Mouse (Mus musculus) CH12.LX (cell line): ENCODE results near the gene Tln2. TPM values are rescaled to one million over a fixed set of nuclear protein-coding genes. Genes with fewer than 3 reads are reported as not detected.

Experiments
- DNase-seq: peaks from one replicate; pipeline ENCODE4 v3.0.0-alpha.2; 2013; ENCODE audit errors: extremely low read depth
- H3K27ac ChIP-seq: 2 replicates; pipeline ENCODE4 v1.5.1; 2012; ENCODE audit warnings: low read depth, mild to moderate bottlenecking, control low read depth, moderate library complexity; ENCODE audit not compliant: insufficient read depth
- H3K27me3 ChIP-seq: replicated peaks from 2 replicates; pipeline ENCODE3; 2012; ENCODE audit warnings: inconsistent platforms
- H3K36me3 ChIP-seq, 2 experiments: replicated peaks in 1 of 2; 2 replicates each; pipeline versions ENCODE3 to v1.6.1; 2012; ENCODE audit warnings: inconsistent platforms in 1 of 2, low read length in 1 of 2, mild to moderate bottlenecking in 1 of 2, mixed read lengths in 1 of 2, moderate library complexity in 1 of 2; ENCODE audit not compliant: control insufficient read depth in 1 of 2, insufficient read depth in 1 of 2
- H3K4me1 ChIP-seq, 2 experiments: 2 replicates each; pipeline ENCODE4 v1.6.1; 2012; ENCODE audit warnings: inconsistent platforms in 1 of 2, moderate library complexity in 1 of 2; ENCODE audit not compliant: insufficient read depth in 2 of 2, control insufficient read depth in 1 of 2
- H3K4me2 ChIP-seq: 2 replicates; pipeline ENCODE4 v1.6.1; 2012; ENCODE audit warnings: low read depth, mild to moderate bottlenecking, control low read depth; ENCODE audit not compliant: poor library complexity, insufficient read depth, severe bottlenecking
- H3K4me3 ChIP-seq, 3 experiments: fragments of 150-350 bp in 1 of 3; sonication (generic) in 1 of 3; replicated peaks in 1 of 3; 2 replicates each; pipeline versions ENCODE3 to v1.5.1; 2011 to 2012; ENCODE audit warnings: low read depth in 2 of 3, low read length in 2 of 3, mild to moderate bottlenecking in 2 of 3, moderate library complexity in 2 of 3, control low read depth in 1 of 3, improper control_type of control experiment in 1 of 3, inconsistent platforms in 1 of 3, mixed read lengths in 1 of 3; ENCODE audit not compliant: poor library complexity in 1 of 3
- H3K79me2 ChIP-seq: replicated peaks from 2 replicates; pipeline ENCODE4 v1.6.1; 2012; ENCODE audit warnings: mild to moderate bottlenecking, moderate library complexity; ENCODE audit not compliant: control insufficient read depth, poor library complexity, insufficient read depth, severe bottlenecking; ENCODE audit errors: extremely low read depth
- H3K9ac ChIP-seq: 2 replicates; pipeline ENCODE4 v1.6.1; 2012; ENCODE audit warnings: low read depth, mild to moderate bottlenecking, control low read depth, moderate library complexity; ENCODE audit not compliant: insufficient read depth
- H3K9me3 ChIP-seq: replicated peaks from 2 replicates; pipeline ENCODE3; 2012; ENCODE audit warnings: low read length, inconsistent platforms, mixed read lengths
- BHLHE40 ChIP-seq: IDR thresholded peaks from 2 replicates; pipeline ENCODE4 v1.6.1; 2011; ENCODE audit warnings: mild to moderate bottlenecking, low read depth, low read length, improper control_type of control experiment
- CHD1 ChIP-seq: IDR thresholded peaks from 2 replicates; pipeline ENCODE4 v1.6.1; 2012; ENCODE audit warnings: low read depth, low read length, improper control_type of control experiment, inconsistent platforms
- CHD2 ChIP-seq: IDR thresholded peaks from 2 replicates; pipeline ENCODE4 v1.6.1; 2011; ENCODE audit warnings: low read length, improper control_type of control experiment
- CTCF ChIP-seq, 2 experiments: IDR thresholded peaks in 1 of 2; conservative IDR thresholded peaks in 1 of 2; 2 replicates each; pipeline ENCODE4 v1.5.1; 2011 to 2012; ENCODE audit warnings: low read depth in 2 of 2, low read length in 2 of 2, improper control_type of control experiment in 1 of 2, inconsistent platforms in 1 of 2, mild to moderate bottlenecking in 1 of 2, moderate library complexity in 1 of 2
- E2F4 ChIP-seq: IDR thresholded peaks from 2 replicates; pipeline ENCODE4 v1.6.1; 2011; ENCODE audit warnings: low read depth, low read length, improper control_type of control experiment; ENCODE audit not compliant: insufficient replicate concordance
- ELF1 ChIP-seq: IDR thresholded peaks from 2 replicates; pipeline ENCODE4 v1.6.1; 2014; ENCODE audit warnings: low read depth, mild to moderate bottlenecking, inconsistent platforms, low read length, improper control_type of control experiment
- EP300 ChIP-seq: IDR thresholded peaks from 2 replicates; pipeline ENCODE4 v1.6.1; 2011; ENCODE audit warnings: low read length, improper control_type of control experiment
- ETS1 ChIP-seq: conservative IDR thresholded peaks from 2 replicates; pipeline ENCODE4 v1.6.1; 2012; ENCODE audit warnings: low read depth, mild to moderate bottlenecking, inconsistent platforms, low read length, improper control_type of control experiment, moderate library complexity
- HCFC1 ChIP-seq: IDR thresholded peaks from 2 replicates; pipeline ENCODE4 v1.6.1; 2012; ENCODE audit warnings: low read depth, mild to moderate bottlenecking, inconsistent platforms, low read length, improper control_type of control experiment
- IRF4 ChIP-seq: IDR thresholded peaks from 2 replicates; pipeline ENCODE4 v1.6.1; 2014; ENCODE audit warnings: low read depth, mild to moderate bottlenecking, inconsistent platforms, low read length, improper control_type of control experiment
- JUN ChIP-seq: IDR thresholded peaks from 2 replicates; pipeline ENCODE4 v1.6.1; 2011; ENCODE audit warnings: low read depth, mild to moderate bottlenecking, low read length, improper control_type of control experiment, moderate library complexity; ENCODE audit not compliant: insufficient read depth
- MAX ChIP-seq: IDR thresholded peaks from 2 replicates; pipeline ENCODE4 v1.6.1; 2011; ENCODE audit warnings: low read length, improper control_type of control experiment
- MYC ChIP-seq: IDR thresholded peaks from 2 replicates; pipeline ENCODE4 v1.6.1; 2011; ENCODE audit warnings: low read depth, mild to moderate bottlenecking, improper control_type of control experiment, low read length
- NELFE ChIP-seq: IDR thresholded peaks from 2 replicates; pipeline ENCODE4 v1.6.1; 2011; ENCODE audit warnings: low read depth, low read length, improper control_type of control experiment
- NRF1 ChIP-seq: IDR thresholded peaks from 2 replicates; pipeline ENCODE4 v1.6.1; 2014; ENCODE audit warnings: low read depth, mild to moderate bottlenecking, inconsistent platforms, low read length, improper control_type of control experiment, moderate library complexity
- PAX5 ChIP-seq: IDR thresholded peaks from 2 replicates; pipeline ENCODE4 v1.6.1; 2012; ENCODE audit warnings: low read length, inconsistent platforms, mixed read lengths
- POLR2A ChIP-seq: IDR thresholded peaks from 2 replicates; pipeline ENCODE4 v1.6.1; 2011; ENCODE audit warnings: low read depth, mild to moderate bottlenecking, improper control_type of control experiment, low read length
- POLR2AphosphoS2 ChIP-seq: IDR thresholded peaks from 2 replicates; pipeline ENCODE4 v1.6.1; 2011; ENCODE audit warnings: low read depth, low read length, improper control_type of control experiment
- RAD21 ChIP-seq: IDR thresholded peaks from 2 replicates; pipeline ENCODE4 v1.6.1; 2011; ENCODE audit warnings: low read depth, mild to moderate bottlenecking, low read length, improper control_type of control experiment, moderate library complexity
- RCOR1 ChIP-seq: conservative IDR thresholded peaks from 2 replicates; pipeline ENCODE4 v1.6.1; 2012; ENCODE audit warnings: low read depth, mild to moderate bottlenecking, inconsistent platforms, low read length, improper control_type of control experiment
- SMC3 ChIP-seq: IDR thresholded peaks from 2 replicates; pipeline ENCODE4 v1.6.1; 2011; ENCODE audit warnings: low read depth, low read length, improper control_type of control experiment
- TBP ChIP-seq: conservative IDR thresholded peaks from 2 replicates; pipeline ENCODE4 v1.6.1; 2011; ENCODE audit warnings: low read depth, low read length, improper control_type of control experiment
- USF1 ChIP-seq: IDR thresholded peaks from 2 replicates; pipeline ENCODE4 v1.6.1; 2014; ENCODE audit warnings: low read depth, mild to moderate bottlenecking, inconsistent platforms, low read length, improper control_type of control experiment
- ZKSCAN1 ChIP-seq: IDR thresholded peaks from 2 replicates; pipeline ENCODE4 v1.6.1; 2012; ENCODE audit warnings: low read depth, inconsistent platforms, low read length, improper control_type of control experiment, borderline replicate concordance
- ZNF384 ChIP-seq: IDR thresholded peaks from 2 replicates; pipeline ENCODE4 v1.6.1; 2012; ENCODE audit warnings: low read depth, low read length, improper control_type of control experiment, inconsistent platforms
- dilution Hi-C: fragments of 300-500 bp; cut with MboI; formaldehyde crosslinking; loops from 2 replicates; pipeline ENCODE4 v1.14.3; 2020; ENCODE audit warnings: low sequenced_read_pairs; ENCODE audit not compliant: extremely low pct_unique_long_range_greater_than_20kb, extremely low pct_ligation_motif_present
- in situ Hi-C: fragments of 300-500 bp; cut with MboI; formaldehyde crosslinking; loops from 3 replicates; pipeline ENCODE4 v1.14.3; 2019; ENCODE audit warnings: low sequenced_read_pairs, low pct_ligation_motif_present, low pct_unique_long_range_greater_than_20kb, mixed read lengths
- polyA plus RNA-seq: library from polyadenylated mRNA; unstranded; fragments of >175 nt; gene quantifications from 2 replicates; pipeline ENCODE4 v1.2.1, GENCODE M21; 2012; ENCODE audit warnings: low read depth; ENCODE audit not compliant: insufficient read length
- total RNA-seq, 2 experiments: library from RNA; depleted of rRNA; stranded (reverse); fragments of 300-350 nt in 1 of 2; fragments of >200 nt in 1 of 2; gene quantifications; 2 replicates each; pipeline ENCODE4 v1.2.3; 2012 to 2014

Gene Tln2
- total and polyA plus RNA-seq, 3 experiments, result 2.6 to 4.4 (median 4.4) TPM

DNA sequence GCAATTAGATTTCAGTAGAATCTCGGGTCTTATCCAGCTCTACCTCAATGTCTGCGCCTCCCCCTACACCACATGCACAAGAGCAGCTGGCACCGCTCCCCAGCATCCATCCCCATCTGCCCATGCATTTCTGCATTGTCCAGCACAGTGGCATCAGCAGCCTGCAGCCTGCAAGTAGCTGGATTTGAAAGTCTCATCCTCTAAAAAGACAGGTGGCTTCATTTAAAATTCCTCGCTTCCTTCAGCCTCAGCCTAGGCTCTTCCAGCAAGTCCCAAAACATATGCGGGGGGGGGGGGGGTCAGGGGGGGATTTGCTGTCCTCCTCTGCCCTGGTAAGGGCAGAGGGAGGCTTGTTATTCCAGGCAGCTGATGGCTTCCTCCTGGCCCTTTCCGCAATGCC is 141.4 kb downstream of the Tln2 start:
- no peaks in the 10 kb centered on the region for H3K27me3 ChIP-seq
- no peak for DNase-seq
- no peaks in the 10 kb centered on the region for H3K9me3 ChIP-seq
- TF ChIP-seq TBP (no peak), MAX (no peak), USF1 (no peak), PAX5 (no peak), E2F4 (no peak), MYC (no peak), JUN (no peak), BHLHE40 (no peak), ZNF384 (no peak), POLR2A (no peak), CHD2 (no peak), NELFE (no peak), ELF1 (no peak)
- TF ChIP-seq, all 38 proteins: peak for 0
- H3K36me3 ChIP-seq, result no peaks in the 10 kb centered on the region
- in situ Hi-C loops (no loop called here), dilution Hi-C loops (no loop called here)
- no peak overlapping the region for H3K9ac ChIP-seq
- no peaks in the 10 kb centered on the region for H3K79me2 ChIP-seq
- H3K4me3 ChIP-seq, result no peak overlapping the region
- H3K4me1 ChIP-seq, result no peaks in the 10 kb centered on the region
- no peak overlapping the region for H3K4me2 ChIP-seq
- no peak overlapping the region for H3K27ac ChIP-seq

DNA sequence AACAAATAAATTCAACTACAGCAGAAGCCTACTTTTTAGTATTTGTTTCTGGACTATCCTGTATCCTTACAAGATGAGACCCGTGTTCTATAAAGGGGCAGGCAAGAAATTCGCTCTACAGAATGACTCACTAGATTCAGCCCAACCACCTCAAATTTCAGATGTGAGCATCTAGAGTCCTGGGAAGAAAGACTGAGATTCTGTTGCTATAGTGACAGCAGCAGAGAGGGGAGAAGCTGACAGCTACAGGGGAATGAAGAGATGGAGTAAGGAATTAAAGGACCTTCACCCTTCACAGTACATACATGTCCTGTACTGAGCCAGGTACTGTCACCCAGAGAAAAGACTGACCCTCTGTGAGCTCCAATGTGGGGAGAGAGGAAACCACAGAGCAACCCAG is 148.8 kb downstream of the Tln2 start:
- no peaks in the 10 kb centered on the region for H3K36me3 ChIP-seq
- H3K9me3 ChIP-seq, result no peaks in the 10 kb centered on the region
- DNase-seq, result no peak
- no peaks in the 10 kb centered on the region for H3K79me2 ChIP-seq
- dilution Hi-C loops, result no loop called here
- no peak for TF ChIP-seq CTCF (conservative IDR thresholded peaks at IDR 0.05 in 1 of 2, IDR thresholded peaks at IDR 0.05 in 1 of 2; ENCODE audit: low read depth in 2 of 2, low read length in 2 of 2)
- TF ChIP-seq NRF1, result no peak
- no peak for TF ChIP-seq CHD1
- no peak for TF ChIP-seq MAX
- TF ChIP-seq ZKSCAN1, result no peak
- TF ChIP-seq EP300, result no peak
- TF ChIP-seq POLR2AphosphoS2, result no peak
- no peak for TF ChIP-seq RCOR1
- TF ChIP-seq IRF4, result no peak
- no peak for TF ChIP-seq RAD21
- no peak for TF ChIP-seq ETS1
- no peak for TF ChIP-seq HCFC1
- no peak for TF ChIP-seq SMC3
- no peak for TF ChIP-seq ZNF384
- no peak overlapping the region for H3K4me3 ChIP-seq
- no peak overlapping the region for H3K27ac ChIP-seq
- H3K4me1 ChIP-seq, result no peaks in the 10 kb centered on the region
- in situ Hi-C loops, result no loop called here
- no peak overlapping the region for H3K4me2 ChIP-seq
- H3K27me3 ChIP-seq, result no peaks in the 10 kb centered on the region
- H3K9ac ChIP-seq, result no peak overlapping the region
